Mouse (Mus musculus): ENCODE data around the gene Tnfrsf26. TPM values are rescaled to one million over a fixed set of nuclear protein-coding genes. Genes with fewer than 3 reads are reported as not detected.

The Tnfrsf26 gene
- not detected for polyA plus RNA-seq (2015; fragmentation: Illumina TruSeq; extraction: RNeasy Lipid Tissue Mini Kit (QIAGEN cat#74804); ENCODE audit: low read depth, low replicate concordance)

GRCm38 (mm10) chr7:143628540-143628939, at the start of gene Tnfrsf26:
Gene Tnfrsf26 (minus strand): TSS chr7:143628722.

GRCm38 (mm10) chr7:143649034-143649768, 20.7 kb upstream of the Tnfrsf26 start, which contains the start of gene Tnfrsf22:
Gene Tnfrsf22 (minus strand): TSS chr7:143649661.

GRCm38 (mm10) chr7:143599428-143600230, 28.9 kb downstream of the Tnfrsf26 start, which contains the start of gene Cars:
Gene Cars (minus strand): TSS chr7:143600090.

Other genes starting within 250 kb of the Tnfrsf26 start
- gene Cdkn1c, start 167.7 kb downstream of the Tnfrsf26 start, polyA plus RNA-seq (2015; fragmentation: Illumina TruSeq; extraction: RNeasy Lipid Tissue Mini Kit (QIAGEN cat#74804); ENCODE audit: low read depth, low replicate concordance) = 12.6 TPM
- 0.59 TPM for gene Slc22a18, start 155.0 kb downstream of the Tnfrsf26 start, polyA plus RNA-seq (2015; fragmentation: Illumina TruSeq; extraction: RNeasy Lipid Tissue Mini Kit (QIAGEN cat#74804); ENCODE audit: low read depth, low replicate concordance)
- not detected for gene Phlda2, start 125.6 kb downstream of the Tnfrsf26 start, polyA plus RNA-seq (2015; fragmentation: Illumina TruSeq; extraction: RNeasy Lipid Tissue Mini Kit (QIAGEN cat#74804); ENCODE audit: low read depth, low replicate concordance)
- gene Nap1l4, start 79.6 kb downstream of the Tnfrsf26 start, polyA plus RNA-seq (2015; fragmentation: Illumina TruSeq; extraction: RNeasy Lipid Tissue Mini Kit (QIAGEN cat#74804); ENCODE audit: low read depth, low replicate concordance) = 126 TPM
- gene Cars, start 28.6 kb downstream of the Tnfrsf26 start, polyA plus RNA-seq (2015; fragmentation: Illumina TruSeq; extraction: RNeasy Lipid Tissue Mini Kit (QIAGEN cat#74804); ENCODE audit: low read depth, low replicate concordance) = 53.5 TPM
- 1.9 TPM for gene Tnfrsf22, start 20.9 kb upstream of the Tnfrsf26 start, polyA plus RNA-seq (2015; fragmentation: Illumina TruSeq; extraction: RNeasy Lipid Tissue Mini Kit (QIAGEN cat#74804); ENCODE audit: low read depth, low replicate concordance)
- 1.4 TPM for gene Tnfrsf23, start 57.1 kb upstream of the Tnfrsf26 start, polyA plus RNA-seq (2015; fragmentation: Illumina TruSeq; extraction: RNeasy Lipid Tissue Mini Kit (QIAGEN cat#74804); ENCODE audit: low read depth, low replicate concordance)
- 22.6 TPM for gene Osbpl5, start 128.3 kb upstream of the Tnfrsf26 start, polyA plus RNA-seq (2015; fragmentation: Illumina TruSeq; extraction: RNeasy Lipid Tissue Mini Kit (QIAGEN cat#74804); ENCODE audit: low read depth, low replicate concordance)
- not detected for gene Mrgprg, start 138.3 kb upstream of the Tnfrsf26 start, polyA plus RNA-seq (2015; fragmentation: Illumina TruSeq; extraction: RNeasy Lipid Tissue Mini Kit (QIAGEN cat#74804); ENCODE audit: low read depth, low replicate concordance)
- gene Mrgpre, start 155.8 kb upstream of the Tnfrsf26 start, polyA plus RNA-seq (2015; fragmentation: Illumina TruSeq; extraction: RNeasy Lipid Tissue Mini Kit (QIAGEN cat#74804); ENCODE audit: low read depth, low replicate concordance) = 7.3 TPM
- 5.7 TPM for gene Nadsyn1, start 194.1 kb upstream of the Tnfrsf26 start, polyA plus RNA-seq (2015; fragmentation: Illumina TruSeq; extraction: RNeasy Lipid Tissue Mini Kit (QIAGEN cat#74804); ENCODE audit: low read depth, low replicate concordance)
- 28.8 TPM for gene Dhcr7, start 194.4 kb upstream of the Tnfrsf26 start, polyA plus RNA-seq (2015; fragmentation: Illumina TruSeq; extraction: RNeasy Lipid Tissue Mini Kit (QIAGEN cat#74804); ENCODE audit: low read depth, low replicate concordance)
- not detected for gene Gm498, start 238.1 kb upstream of the Tnfrsf26 start, polyA plus RNA-seq (2015; fragmentation: Illumina TruSeq; extraction: RNeasy Lipid Tissue Mini Kit (QIAGEN cat#74804); ENCODE audit: low read depth, low replicate concordance)

Data from brain, adult 10 weeks (tissue).